Mouse (Mus musculus) hindbrain, embryonic 11.5 days (tissue): ENCODE results near the gene Apba3. TPM values are rescaled to one million over a fixed set of nuclear protein-coding genes. Genes with fewer than 3 reads are reported as not detected.

Experiments
- ATAC-seq: fragments of 200-750 bp; cut with Nextera tagmentation; 2 replicates; pipeline ENCODE4 v1.8.0; 2017; ENCODE audit warnings: mild to moderate bottlenecking, moderate TSS enrichment, moderate library complexity; ENCODE audit not compliant: low FRiP score
- DNase-seq: peaks from one replicate; pipeline ENCODE4 v3.0.0-alpha.2; 2015; ENCODE audit warnings: low spot score
- H3K27ac ChIP-seq: fragments of 300-500 bp; sonication (generic); 2 replicates; pipeline ENCODE4 v1.5.1; 2014; ENCODE audit warnings: mild to moderate bottlenecking, low read depth, low read length
- H3K27me3 ChIP-seq: fragments of 300-500 bp; sonication (generic); 2 replicates; pipeline ENCODE4 v1.6.1; 2014; ENCODE audit warnings: mild to moderate bottlenecking, low read length, moderate library complexity, mixed read lengths; ENCODE audit not compliant: control insufficient read depth, insufficient read depth
- H3K36me3 ChIP-seq: fragments of 300-500 bp; sonication (generic); 2 replicates; pipeline ENCODE4 v1.6.1; 2014; ENCODE audit warnings: mild to moderate bottlenecking, low read length, moderate library complexity, mixed read lengths; ENCODE audit not compliant: control insufficient read depth, insufficient read depth
- H3K4me1 ChIP-seq: fragments of 300-500 bp; sonication (generic); replicated peaks from 2 replicates; pipeline ENCODE4 v1.6.1; 2014; ENCODE audit warnings: low read length, mixed read lengths; ENCODE audit not compliant: control insufficient read depth, insufficient read depth
- H3K4me2 ChIP-seq: fragments of 300-500 bp; sonication (generic); replicated peaks from 2 replicates; pipeline ENCODE4 v1.6.1; 2014; ENCODE audit warnings: mild to moderate bottlenecking, low read depth, low read length
- H3K4me3 ChIP-seq: fragments of 300-500 bp; sonication (generic); 2 replicates; pipeline ENCODE4 v1.5.1; 2014; ENCODE audit warnings: low read depth, low read length
- H3K9ac ChIP-seq: fragments of 300-500 bp; sonication (generic); 2 replicates; pipeline ENCODE4 v1.6.1; 2014; ENCODE audit warnings: low read depth, low read length
- H3K9me3 ChIP-seq: fragments of 300-500 bp; sonication (generic); 2 replicates; pipeline ENCODE4 v1.6.1; 2016; ENCODE audit warnings: low read length; ENCODE audit not compliant: control insufficient read depth
- WGBS: fragments of 180-500 bp; shearing (Covaris S2); extraction: QIAGEN DNeasy Blood & Tissue Kit; methylation state at CpG from one replicate; pipeline ENCODE4 v1.1.7; 2014; 5-methylcytosine and 5-hydroxymethylcytosine counted together
- polyA plus RNA-seq: library from polyadenylated mRNA; unstranded; fragments of >200 nt; fragmentation: Nextera tagmentation; extraction: Ambion mirVana; gene quantifications from 2 replicates; pipeline ENCODE4 v1.2.1, GENCODE M21; 2014

Gene Apba3
- polyA plus RNA-seq, 1 experiment from 2014 or later, result 32.1 TPM

- 36% methylated on average over 21 of the region's 21 CpGs for WGBS
- Histone ChIP-seq H3K36me3 (no peaks in the 10 kb centered on the region), H3K9ac (no peak overlapping the region), H3K9me3 (no peaks in the 10 kb centered on the region), H3K27me3 (peaks cover 35% of the 10 kb centered on the region), H3K4me3 (no peak overlapping the region), H3K4me2 (no peak overlapping the region), H3K27ac (no peak overlapping the region), H3K4me1 (no peaks in the 10 kb centered on the region; the same call in 1 of the 2 replicates)
- no peak for DNase-seq
- peak; percentile 16; the same call in 1 of the 2 replicates for ATAC-seq
Measured at GRCm38 (mm10) chr10:81259225-81259884, 7.4 kb upstream of the Apba3 start.

GRCm38 (mm10) chr10:81261025-81261424, 5.7 kb upstream of the Apba3 start:
- peaks cover 31% of the 10 kb centered on the region for H3K27me3 ChIP-seq

GRCm38 (mm10) chr10:81265540-81265939, 1.2 kb upstream of the Apba3 start:
- peak overlapping the region; percentile 57 for H3K4me2 ChIP-seq
- H3K27me3 ChIP-seq, result no peaks in the 10 kb centered on the region
- 0 out of 2 replicates have a peak, but pooled peaks cover 4% of the 10 kb centered on the region for H3K36me3 ChIP-seq
- H3K27ac ChIP-seq, result no peak overlapping the region
- H3K4me3 ChIP-seq, result no peak overlapping the region
- WGBS, result 96% methylated on average over 8 of the region's 8 CpGs
- H3K4me1 ChIP-seq, result peaks cover 7% of the 10 kb centered on the region
- ATAC-seq (no peak), DNase-seq (no peak)
- no peaks in the 10 kb centered on the region for H3K9me3 ChIP-seq
- H3K9ac ChIP-seq, result peak overlapping the region; percentile 24; the same call in 1 of the 2 replicates

More at GRCm38 (mm10) chr10:81261025-81261424, 5.7 kb upstream of the Apba3 start:
- Histone ChIP-seq H3K27ac (no peak overlapping the region), H3K4me1 (no peaks in the 10 kb centered on the region; the same call in none of the 2 replicates), H3K9ac (no peak overlapping the region), H3K9me3 (no peaks in the 10 kb centered on the region), H3K4me3 (no peak overlapping the region), H3K36me3 (0 out of 2 replicates have a peak, but pooled peaks cover 4% of the 10 kb centered on the region), H3K4me2 (no peak overlapping the region)
- DNase-seq, result no peak
- ATAC-seq, result no peak
- WGBS, result 96% methylated on average over 4 of the region's 4 CpGs

GRCm38 (mm10) chr10:81268056-81268455, 1.3 kb downstream of the Apba3 start:
- H3K27ac ChIP-seq, result no peak overlapping the region
- DNase-seq (peak; percentile 89), ATAC-seq (peak; percentile 28; the same call in 1 of the 2 replicates)
- H3K27me3 ChIP-seq, result no peaks in the 10 kb centered on the region
- H3K4me3 ChIP-seq, result peak overlapping the region; percentile 67
- H3K9ac ChIP-seq, result peak overlapping the region; percentile 87
- H3K9me3 ChIP-seq, result no peaks in the 10 kb centered on the region
- H3K4me1 ChIP-seq, result peaks cover 7% of the 10 kb centered on the region
- WGBS, result 6% methylated on average over 23 of the region's 23 CpGs
- peak overlapping the region; percentile 81 for H3K4me2 ChIP-seq
- peaks cover 6% of the 10 kb centered on the region; the same call in 1 of the 2 replicates for H3K36me3 ChIP-seq

GRCm38 (mm10) chr10:81268643-81269412, 2.1 kb downstream of the Apba3 start:
- Histone ChIP-seq H3K4me2 (peak overlapping the region; percentile 81), H3K27ac (no peak overlapping the region), H3K4me1 (peaks cover 7% of the 10 kb centered on the region), H3K9me3 (no peaks in the 10 kb centered on the region), H3K4me3 (peak overlapping the region; percentile 67), H3K36me3 (peaks cover 6% of the 10 kb centered on the region; the same call in 1 of the 2 replicates), H3K9ac (peak overlapping the region; percentile 87), H3K27me3 (no peaks in the 10 kb centered on the region)
- no peak for ATAC-seq
- DNase-seq, result no peak
- WGBS, result 83% methylated on average over 16 of the region's 16 CpGs

GRCm38 (mm10) chr10:81272356-81272755, 5.6 kb downstream of the Apba3 start:
- WGBS, result 92% methylated on average over 21 of the region's 21 CpGs
- ATAC-seq (no peak), DNase-seq (no peak)
- Histone ChIP-seq H3K27me3 (no peaks in the 10 kb centered on the region), H3K9me3 (no peaks in the 10 kb centered on the region), H3K4me1 (peaks cover 7% of the 10 kb centered on the region; the same call in 1 of the 2 replicates), H3K4me2 (no peak overlapping the region), H3K27ac (no peak overlapping the region), H3K4me3 (no peak overlapping the region), H3K36me3 (peaks cover 2% of the 10 kb centered on the region; the same call in 1 of the 2 replicates), H3K9ac (no peak overlapping the region)

GRCm38 (mm10) chr10:81273842-81274241, 7.1 kb downstream of the Apba3 start:
- peaks cover 2% of the 10 kb centered on the region; the same call in 1 of the 2 replicates for H3K36me3 ChIP-seq
- no peak overlapping the region for H3K9ac ChIP-seq
- H3K27ac ChIP-seq, result no peak overlapping the region
- no peak for DNase-seq
- H3K4me2 ChIP-seq, result no peak overlapping the region
- H3K27me3 ChIP-seq, result no peaks in the 10 kb centered on the region
- no peaks in the 10 kb centered on the region for H3K9me3 ChIP-seq
- peaks cover 2% of the 10 kb centered on the region; the same call in 1 of the 2 replicates for H3K4me1 ChIP-seq
- WGBS, result 93% methylated on average over 19 of the region's 19 CpGs
- ATAC-seq, result no peak
- H3K4me3 ChIP-seq, result no peak overlapping the region

- Histone ChIP-seq H3K9me3 (no peaks in the 10 kb centered on the region), H3K4me2 (no peak overlapping the region), H3K27me3 (no peaks in the 10 kb centered on the region), H3K4me3 (no peak overlapping the region), H3K4me1 (no peaks in the 10 kb centered on the region; the same call in 1 of the 2 replicates), H3K36me3 (no peaks in the 10 kb centered on the region), H3K9ac (no peak overlapping the region), H3K27ac (no peak overlapping the region)
- 75% methylated on average over 22 of the region's 22 CpGs for WGBS
- ATAC-seq, result no peak
- DNase-seq, result no peak
Measured at GRCm38 (mm10) chr10:81277676-81278075, 10.9 kb downstream of the Apba3 start.
